Mouse (Mus musculus): ENCODE results near the gene Trip4. TPM values are rescaled to one million over a fixed set of nuclear protein-coding genes. Genes with fewer than 3 reads are reported as not detected.
"Not testable (repeated sequence)": the region's sequence is repeated elsewhere in the genome, so short reads cannot be mapped to it uniquely, and the experiment has no call there.

Gene Trip4
- polyA plus RNA-seq, 1 experiment = not detected

DNA sequence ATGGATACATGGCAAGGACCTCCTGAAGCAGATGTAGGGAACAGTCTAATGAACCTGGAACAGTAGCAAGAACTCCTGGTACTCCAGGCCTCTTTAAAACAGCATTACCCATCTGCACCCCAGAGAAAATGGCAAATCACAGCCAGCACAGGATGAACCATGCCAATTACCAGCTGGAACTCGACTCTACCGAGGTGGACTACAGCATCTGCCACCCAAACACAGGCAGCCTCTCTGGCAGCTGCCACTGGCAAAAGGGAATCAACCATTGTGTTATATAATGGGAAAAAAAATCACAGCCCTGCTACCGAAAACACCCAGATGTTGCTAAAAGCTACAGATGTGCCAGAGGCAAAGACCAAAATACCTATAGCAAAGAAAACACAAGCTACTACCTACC lies 115.5 kb downstream of the Trip4 start:
- peak overlapping the region; percentile 84 for H3K27ac ChIP-seq (ENCODE audit: insufficient read depth, low read depth, low read length)
- no peak overlapping the region for H3K4me3 ChIP-seq (ENCODE audit: insufficient read depth, low read depth, low read length)
- H3K4me1 ChIP-seq (ENCODE audit: control insufficient read depth, insufficient read depth, low read length) = peaks cover 20% of the 10 kb centered on the region
- TF ChIP-seq POLR2A (IDR thresholded peaks at IDR 0.05; ENCODE audit: insufficient read depth, low read depth, low read length) (no peak), CTCF (IDR thresholded peaks at IDR 0.05; ENCODE audit: insufficient read depth, low read depth, low read length) (no peak)
- 12% methylated on average over 3 of the region's 3 CpGs for WGBS

DNA sequence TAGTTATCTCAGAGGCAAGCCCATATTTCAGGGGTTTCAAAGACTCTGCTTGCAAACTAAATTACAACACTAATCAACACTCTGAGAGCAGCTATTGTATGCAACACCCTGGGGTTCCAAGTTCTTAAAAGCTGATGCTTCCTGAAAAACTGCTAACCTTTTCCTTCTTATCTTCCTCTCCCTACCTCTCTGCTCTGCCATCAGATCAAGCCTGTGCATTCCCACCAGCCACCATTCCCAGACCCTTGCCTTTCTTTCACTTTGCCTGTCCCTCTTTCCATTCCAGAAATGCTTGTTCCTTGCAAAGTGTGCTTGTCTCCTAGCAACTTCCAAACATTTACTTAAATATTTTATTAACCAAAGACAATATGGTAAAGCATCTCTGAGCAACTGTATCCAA lies 116.7 kb downstream of the Trip4 start:
- TF ChIP-seq CTCF (IDR thresholded peaks at IDR 0.05; ENCODE audit: insufficient read depth, low read depth, low read length) (no peak), POLR2A (IDR thresholded peaks at IDR 0.05; ENCODE audit: insufficient read depth, low read depth, low read length) (no peak)
- H3K4me1 ChIP-seq (ENCODE audit: control insufficient read depth, insufficient read depth, low read length) = peaks cover 24% of the 10 kb centered on the region
- H3K27ac ChIP-seq (ENCODE audit: insufficient read depth, low read depth, low read length) = no peak overlapping the region
- no peak overlapping the region for H3K4me3 ChIP-seq (ENCODE audit: insufficient read depth, low read depth, low read length)

DNA sequence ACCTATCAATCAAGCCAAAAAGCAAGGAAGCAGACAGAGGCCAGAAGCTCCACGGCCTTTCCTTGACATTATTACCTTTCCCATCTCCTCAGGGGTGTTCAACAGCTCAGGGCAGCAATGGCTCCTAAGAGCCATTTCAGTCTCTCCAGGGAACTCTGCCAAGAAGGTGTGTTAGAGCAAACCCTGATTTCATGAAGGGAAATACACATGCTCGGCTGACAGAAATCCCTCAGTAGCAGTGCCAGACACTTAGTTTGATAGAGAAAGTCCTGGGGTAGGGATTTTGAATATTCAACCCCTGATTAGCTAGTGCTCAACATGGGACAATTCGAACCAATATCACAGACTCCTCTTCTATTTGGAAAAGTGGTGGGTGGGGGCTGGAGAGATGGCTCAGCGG lies 117.5 kb downstream of the Trip4 start:
- H3K4me1 ChIP-seq (ENCODE audit: control insufficient read depth, insufficient read depth, low read length) = peaks cover 24% of the 10 kb centered on the region
- peak overlapping the region; percentile 19; the same call in 1 of the 2 replicates for H3K27ac ChIP-seq (ENCODE audit: insufficient read depth, low read depth, low read length)
- TF ChIP-seq CTCF (IDR thresholded peaks at IDR 0.05; ENCODE audit: insufficient read depth, low read depth, low read length) (no peak), POLR2A (IDR thresholded peaks at IDR 0.05; ENCODE audit: insufficient read depth, low read depth, low read length) (no peak)
- no peak overlapping the region for H3K4me3 ChIP-seq (ENCODE audit: insufficient read depth, low read depth, low read length)
- 52% methylated on average over 4 of the region's 4 CpGs for WGBS

DNA sequence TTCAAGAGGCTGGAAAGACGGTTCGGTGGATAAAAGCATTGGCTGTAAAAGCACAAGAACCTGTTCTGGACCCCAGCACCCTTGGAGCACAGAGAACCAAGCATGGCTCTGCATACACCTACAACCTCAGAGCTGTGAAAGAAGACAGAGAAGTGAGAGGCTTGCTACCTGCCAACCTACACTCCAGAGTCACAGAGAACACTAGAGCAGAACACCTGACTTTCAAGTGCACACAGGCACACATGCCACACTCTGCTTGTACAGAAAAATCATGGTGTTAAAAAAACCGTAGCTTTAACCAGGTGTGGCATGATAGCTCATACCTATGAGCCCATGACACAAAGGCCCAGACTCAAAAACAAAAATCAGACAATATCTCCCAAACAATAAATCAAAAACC lies 118.8 kb downstream of the Trip4 start:
- H3K27ac ChIP-seq (ENCODE audit: insufficient read depth, low read depth, low read length) = peak overlapping the region; percentile 25; the same call in 1 of the 2 replicates
- 90% methylated on average over 3 of the region's 3 CpGs for WGBS
- H3K4me1 ChIP-seq (ENCODE audit: control insufficient read depth, insufficient read depth, low read length) = peaks cover 19% of the 10 kb centered on the region
- H3K4me3 ChIP-seq (ENCODE audit: insufficient read depth, low read depth, low read length) = no peak overlapping the region
- TF ChIP-seq CTCF (IDR thresholded peaks at IDR 0.05; ENCODE audit: insufficient read depth, low read depth, low read length) (no peak), POLR2A (IDR thresholded peaks at IDR 0.05; ENCODE audit: insufficient read depth, low read depth, low read length) (no peak)

DNA sequence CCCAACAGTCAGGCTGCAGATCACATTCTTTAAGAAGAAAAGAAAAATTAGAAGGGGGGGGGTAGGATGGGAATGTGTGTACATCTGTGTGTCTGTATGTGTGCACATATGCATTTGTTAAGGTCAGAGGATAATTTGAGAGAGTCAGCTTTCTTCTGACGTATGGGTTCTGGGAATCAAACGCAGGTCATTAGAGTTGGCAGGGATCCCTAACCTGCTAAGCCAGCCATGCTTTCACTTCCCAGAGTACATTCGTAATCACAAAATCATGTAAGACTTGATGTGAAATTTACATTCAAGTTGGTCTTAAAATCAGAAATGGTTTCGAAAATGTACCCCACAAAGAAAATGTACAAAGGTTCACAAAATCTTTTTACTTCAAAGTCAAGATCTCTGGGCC lies 120.0 kb downstream of the Trip4 start:
- Histone ChIP-seq H3K4me1 (ENCODE audit: control insufficient read depth, insufficient read depth, low read length) (peaks cover 16% of the 10 kb centered on the region), H3K4me3 (ENCODE audit: insufficient read depth, low read depth, low read length) (no peak overlapping the region), H3K27ac (ENCODE audit: insufficient read depth, low read depth, low read length) (no peak overlapping the region; the same call in 1 of the 2 replicates)
- WGBS = 64% methylated on average over 4 of the region's 4 CpGs
- TF ChIP-seq CTCF (IDR thresholded peaks at IDR 0.05; ENCODE audit: insufficient read depth, low read depth, low read length) = no peak
- no peak for TF ChIP-seq POLR2A (IDR thresholded peaks at IDR 0.05; ENCODE audit: insufficient read depth, low read depth, low read length)

DNA sequence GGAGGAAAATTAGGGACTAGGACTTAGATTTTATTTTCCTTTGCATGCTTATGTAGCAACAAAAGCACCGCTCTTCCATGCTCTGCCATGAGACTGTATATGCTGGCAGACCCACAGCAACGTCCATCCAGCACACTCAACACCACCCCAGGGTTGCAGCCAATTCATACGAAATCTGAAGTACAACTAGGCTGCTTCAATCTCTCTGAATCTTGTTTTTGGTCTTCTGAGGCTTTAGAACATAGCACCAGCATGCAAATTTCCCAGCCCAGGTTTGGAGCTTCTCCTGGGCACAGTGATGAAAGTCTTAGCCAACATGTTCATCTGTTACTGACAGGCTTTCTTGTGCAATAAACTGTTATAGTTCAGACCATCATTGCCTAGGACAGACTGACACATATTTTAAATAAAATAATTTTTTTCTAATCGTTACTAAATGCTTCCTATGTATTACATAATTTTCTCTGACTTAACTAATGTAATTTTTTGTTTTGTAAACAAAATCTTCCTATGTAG lies 120.7 kb downstream of the Trip4 start:
- TF ChIP-seq CTCF (IDR thresholded peaks at IDR 0.05; ENCODE audit: insufficient read depth, low read depth, low read length) = no peak
- no peak for TF ChIP-seq POLR2A (IDR thresholded peaks at IDR 0.05; ENCODE audit: insufficient read depth, low read depth, low read length)
- Histone ChIP-seq H3K27ac (ENCODE audit: insufficient read depth, low read depth, low read length) (peak overlapping the region; percentile 94), H3K4me1 (ENCODE audit: control insufficient read depth, insufficient read depth, low read length) (peaks cover 15% of the 10 kb centered on the region), H3K4me3 (ENCODE audit: insufficient read depth, low read depth, low read length) (no peak overlapping the region)
- 40% methylated on average over 4 of the region's 4 CpGs for WGBS

DNA sequence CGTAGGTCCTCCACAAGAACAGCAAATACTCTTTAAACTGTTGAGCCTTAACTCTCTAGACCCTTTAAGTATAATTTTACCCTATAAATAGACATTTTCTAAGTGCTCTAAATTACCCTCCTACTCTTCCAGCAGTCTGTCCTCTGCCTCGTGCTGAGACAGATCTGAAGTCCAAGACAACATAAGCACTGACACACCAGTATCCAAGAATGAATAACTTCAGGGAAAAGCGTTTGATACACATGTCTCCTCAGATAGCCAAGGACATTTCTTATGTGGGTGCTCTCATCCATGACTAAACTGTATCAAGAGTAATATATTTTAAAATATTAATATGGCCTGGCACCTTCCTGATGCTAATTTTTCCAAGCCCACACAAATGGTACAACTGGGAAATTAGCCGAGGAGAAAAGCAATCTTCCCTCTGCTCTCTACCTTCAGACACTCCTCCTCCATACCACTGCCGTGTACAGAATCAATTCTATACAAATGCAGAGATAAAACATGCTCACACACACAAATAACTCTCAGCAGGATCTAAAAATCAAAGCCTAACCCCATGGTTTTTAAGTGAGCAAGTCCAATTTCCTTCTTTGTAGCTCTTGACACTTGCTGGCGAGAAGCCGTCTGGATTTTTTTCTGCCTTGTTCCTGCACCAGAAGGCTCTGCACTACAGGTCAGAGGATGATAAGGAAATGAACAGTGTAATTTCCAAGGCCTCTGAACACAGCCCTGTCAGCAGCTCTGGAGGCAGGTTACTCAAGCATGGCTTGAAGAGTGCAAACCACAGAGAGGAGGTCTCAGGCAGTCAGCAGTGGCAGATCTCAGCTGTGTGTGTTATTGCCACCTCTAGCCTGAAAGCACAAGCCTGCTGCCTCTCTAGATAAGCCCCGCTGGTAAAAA lies 121.5 kb downstream of the Trip4 start:
- H3K4me1 ChIP-seq (ENCODE audit: control insufficient read depth, insufficient read depth, low read length) = peaks cover 15% of the 10 kb centered on the region
- 13% methylated on average over 8 of the region's 8 CpGs for WGBS
- TF ChIP-seq CTCF (IDR thresholded peaks at IDR 0.05; ENCODE audit: insufficient read depth, low read depth, low read length) = no peak
- no peak for TF ChIP-seq POLR2A (IDR thresholded peaks at IDR 0.05; ENCODE audit: insufficient read depth, low read depth, low read length)
- H3K4me3 ChIP-seq (ENCODE audit: insufficient read depth, low read depth, low read length) = no peak overlapping the region
- H3K27ac ChIP-seq (ENCODE audit: insufficient read depth, low read depth, low read length) = peak overlapping the region; percentile 94

DNA sequence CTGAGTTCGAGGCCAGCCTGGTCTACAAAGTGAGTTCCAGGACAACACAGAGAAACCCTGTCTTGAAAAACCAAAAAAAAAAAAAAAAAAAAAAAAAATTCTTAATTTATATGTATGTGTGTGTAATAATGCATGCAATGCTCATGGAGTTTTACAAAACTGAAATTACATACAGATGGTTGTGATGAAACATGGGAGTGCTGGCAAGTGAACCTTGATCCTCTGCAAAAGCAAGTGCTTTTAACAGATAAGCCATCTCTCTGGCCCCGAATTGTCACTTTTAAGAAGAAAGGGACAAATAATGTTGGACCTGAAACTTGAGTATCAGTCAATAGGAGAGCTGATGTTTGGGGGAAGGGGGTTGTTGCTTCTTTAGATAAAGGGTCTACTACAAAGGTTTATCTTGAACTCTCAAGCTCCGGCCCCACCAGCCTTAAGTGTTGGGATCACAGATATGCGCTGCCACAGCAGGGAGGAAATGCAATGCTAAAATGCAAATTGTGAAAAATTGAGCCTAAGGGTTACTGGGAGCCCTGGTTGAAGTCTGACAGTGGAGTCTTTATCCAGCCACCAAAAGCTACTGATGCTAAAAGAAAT lies 122.7 kb downstream of the Trip4 start:
- TF ChIP-seq CTCF (IDR thresholded peaks at IDR 0.05; ENCODE audit: insufficient read depth, low read depth, low read length) (no peak), POLR2A (IDR thresholded peaks at IDR 0.05; ENCODE audit: insufficient read depth, low read depth, low read length) (no peak)
- Histone ChIP-seq H3K4me1 (ENCODE audit: control insufficient read depth, insufficient read depth, low read length) (peaks cover 12% of the 10 kb centered on the region), H3K27ac (ENCODE audit: insufficient read depth, low read depth, low read length) (no peak overlapping the region), H3K4me3 (ENCODE audit: insufficient read depth, low read depth, low read length) (no peak overlapping the region)
- WGBS = 80% methylated on average over 4 of the region's 4 CpGs

DNA sequence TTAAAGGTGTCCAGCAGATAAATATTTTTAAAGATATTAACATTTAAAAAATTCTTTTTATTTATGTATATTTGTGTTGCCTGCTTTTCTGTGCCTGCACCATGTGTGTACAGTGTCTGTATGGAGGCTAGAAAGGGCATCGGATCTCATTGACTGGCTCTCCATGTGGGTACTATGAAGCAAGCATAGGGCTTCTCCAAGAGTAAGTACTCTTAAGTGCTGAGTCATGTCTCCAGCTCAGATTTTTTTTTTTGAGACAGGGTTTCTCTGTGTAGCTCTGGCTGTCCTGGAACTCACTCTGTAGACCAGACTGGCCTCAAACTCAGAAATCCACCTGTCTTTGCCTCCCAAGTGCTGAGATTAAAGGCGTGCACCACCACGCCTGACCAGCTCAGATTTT lies 129.0 kb downstream of the Trip4 start:
- H3K4me1 ChIP-seq (ENCODE audit: control insufficient read depth, insufficient read depth, low read length); H3K27ac ChIP-seq (ENCODE audit: insufficient read depth, low read depth, low read length); H3K4me3 ChIP-seq (ENCODE audit: insufficient read depth, low read depth, low read length): not testable (repeated sequence)
- whole genome bisulfite sequencing = 90% methylated on average over 3 of the region's 3 CpGs

Other genes with a start within 250 kb of the Trip4 start
- not detected in 2 replicates for gene Oaz2, start 240.8 kb downstream of the Trip4 start, polyA plus RNA-seq (2012; ENCODE audit: insufficient read depth, insufficient read length, low replicate concordance, missing spikeins)
- not detected in 2 replicates for gene Zfp609, start 81.2 kb downstream of the Trip4 start, polyA plus RNA-seq (2012; ENCODE audit: insufficient read depth, insufficient read length, low replicate concordance, missing spikeins)
- not detected in 2 replicates for gene Pclaf, start 18.6 kb downstream of the Trip4 start, polyA plus RNA-seq (2012; ENCODE audit: insufficient read depth, insufficient read length, low replicate concordance, missing spikeins)
- gene Csnk1g1, start 130 bp upstream of the Trip4 start, polyA plus RNA-seq (2012; ENCODE audit: insufficient read depth, insufficient read length, low replicate concordance, missing spikeins) = 103 TPM in 1 of 2 replicates, not detected in the other
- not detected in 2 replicates for gene Ppib, start 151.4 kb upstream of the Trip4 start, polyA plus RNA-seq (2012; ENCODE audit: insufficient read depth, insufficient read length, low replicate concordance, missing spikeins)
- gene Snx22, start 160.9 kb upstream of the Trip4 start, polyA plus RNA-seq (2012; ENCODE audit: insufficient read depth, insufficient read length, low replicate concordance, missing spikeins) = not detected in 2 replicates
- gene Snx1, start 217.8 kb upstream of the Trip4 start, polyA plus RNA-seq (2012; ENCODE audit: insufficient read depth, insufficient read length, low replicate concordance, missing spikeins) = not detected in 2 replicates
- not detected in 2 replicates for gene Ciao2a, start 217.8 kb upstream of the Trip4 start, polyA plus RNA-seq (2012; ENCODE audit: insufficient read depth, insufficient read length, low replicate concordance, missing spikeins)
- gene Dapk2, start 249.4 kb upstream of the Trip4 start, polyA plus RNA-seq (2012; ENCODE audit: insufficient read depth, insufficient read length, low replicate concordance, missing spikeins) = not detected in 2 replicates

Measured in olfactory bulb, adult 2 months (tissue).